Mouse (Mus musculus): ENCODE measurements around the gene Spag9.

DNA sequence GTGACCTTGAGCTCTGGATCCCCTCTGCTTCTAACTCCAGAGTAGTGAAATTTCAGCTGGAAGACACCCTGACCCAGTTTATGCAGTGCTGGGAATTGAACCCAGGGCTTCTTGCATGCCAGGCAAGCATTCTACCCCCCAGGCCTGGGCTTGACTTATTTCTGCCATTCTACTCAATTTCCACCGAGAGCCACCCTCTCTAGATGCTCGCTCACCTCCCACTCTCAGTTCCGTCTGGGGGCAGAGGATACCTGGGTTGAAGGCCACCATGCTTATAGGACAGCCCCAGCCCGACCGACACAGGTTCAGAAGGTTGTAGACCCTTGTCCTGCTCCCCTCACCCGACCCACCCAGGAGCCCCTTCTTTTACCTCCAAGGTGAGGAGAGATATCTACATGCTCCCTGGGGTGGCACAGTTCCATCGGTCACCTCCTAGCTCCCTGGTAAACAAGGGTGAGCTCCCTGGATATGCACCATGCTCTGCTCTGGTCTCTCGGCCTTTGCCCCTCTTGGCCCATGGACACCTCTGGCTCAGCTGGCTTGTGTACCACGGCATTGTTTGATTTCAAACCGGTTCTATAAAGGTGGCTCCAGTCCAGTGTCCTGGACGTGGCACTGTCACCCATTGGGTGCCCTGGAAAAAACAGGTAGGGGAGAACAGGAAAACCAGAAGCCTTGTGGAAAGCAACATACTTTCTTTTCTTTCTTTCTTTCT, 166.1 kb downstream of the Spag9 start:
- no peak for TF ChIP-seq CTCF (IDR thresholded peaks at IDR 0.05; ENCODE audit: low read depth, low read length)
- no peak for TF ChIP-seq POLR2A (IDR thresholded peaks at IDR 0.05; ENCODE audit: borderline replicate concordance, low read depth, low read length)

Data from bone marrow macrophage, adult 2 months (primary cell).